Mouse (Mus musculus): ENCODE data around the gene Mapt. TPM values are rescaled to one million over a fixed set of nuclear protein-coding genes. Genes with fewer than 3 reads are reported as not detected.
A peak's percentile ranks its signal among the peaks of the same experiment; 100 is the strongest.

Mapt gene
- polyA plus RNA-seq (2015; fragmentation: Nextera tagmentation; extraction: Ambion mirVana): 11.8 and 13.6 TPM in 2 replicates

DNA sequence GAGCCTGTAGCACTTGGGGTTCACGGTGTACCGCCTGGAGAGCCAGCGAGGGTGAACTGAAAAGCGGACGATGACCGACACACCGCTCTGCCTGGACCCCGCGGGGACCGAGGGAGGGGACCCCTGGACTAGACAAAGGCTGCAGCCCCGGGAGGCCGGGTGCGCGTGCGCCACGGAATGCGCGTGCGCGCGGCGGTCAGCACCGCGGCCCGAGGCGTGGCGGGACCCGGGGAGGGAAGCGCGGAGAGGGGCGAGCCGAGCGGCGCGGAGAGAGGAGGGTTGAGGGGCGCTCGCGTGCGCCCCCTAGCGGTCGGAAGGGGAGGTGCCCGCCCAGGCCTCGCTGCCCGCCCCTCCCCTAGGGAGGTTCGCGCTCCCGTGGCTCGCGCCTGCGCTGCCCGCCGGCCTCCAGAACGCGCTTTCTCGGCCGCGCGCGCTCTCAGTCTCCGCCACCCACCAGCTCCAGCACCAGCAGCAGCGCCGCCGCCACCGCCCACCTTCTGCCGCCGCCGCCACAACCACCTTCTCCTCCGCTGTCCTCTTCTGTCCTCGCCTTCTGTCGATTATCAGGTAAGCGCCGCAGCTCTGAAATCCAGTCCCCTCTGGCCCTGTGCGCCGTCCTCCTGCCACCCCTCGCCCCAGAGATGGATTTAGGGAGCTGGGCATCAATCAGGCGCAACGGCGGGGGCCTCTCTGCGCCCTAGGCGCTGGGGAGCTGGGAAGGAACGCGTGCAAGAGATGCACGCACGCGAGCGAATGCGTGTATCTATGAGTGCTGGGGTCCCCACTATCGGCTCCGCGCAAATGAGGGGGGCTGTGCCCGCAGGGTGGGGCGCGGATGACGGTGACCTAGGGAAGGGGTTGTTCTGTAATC, at the start of gene Mapt:
TSS of gene Mapt (plus strand) at position 350 of the 871 bp plus-strand sequence.
- Histone ChIP-seq H3K9ac (ENCODE audit: low read length) (peak within 1 kb of the TSS; percentile 76), H3K4me1 (replicated peaks; ENCODE audit: control insufficient read depth, insufficient read depth, low read length) (peaks cover 13% of the 10 kb centered on the region), H3K9me3 (ENCODE audit: control insufficient read depth, low read length) (no peaks in the 10 kb centered on the region), H3K36me3 (ENCODE audit: control insufficient read depth, insufficient read depth, low read length) (no peaks in the 10 kb centered on the region), H3K27me3 (ENCODE audit: control insufficient read depth, insufficient read depth, low read depth, low read length) (peaks cover 46% of the 10 kb centered on the region), H3K4me3 (ENCODE audit: low read length) (peak within 1 kb of the TSS; percentile 72), H3K27ac (ENCODE audit: low read length) (no peak within 1 kb of the TSS), H3K4me2 (ENCODE audit: low read depth, low read length) (peak within 1 kb of the TSS; percentile 98)
- ATAC-seq (ENCODE audit: low read depth): peak; percentile 96
- WGBS: under 1% methylated on average over 76 of the region's 94 CpGs

- WGBS: 63% methylated on average over 3 of the region's 3 CpGs
- H3K9ac ChIP-seq (ENCODE audit: low read length): no peak overlapping the region
- ATAC-seq (ENCODE audit: low read depth): no peak
- H3K4me3 ChIP-seq (ENCODE audit: low read length): no peak overlapping the region
- H3K4me1 ChIP-seq (replicated peaks; ENCODE audit: control insufficient read depth, insufficient read depth, low read length): no peaks in the 10 kb centered on the region
- no peak overlapping the region for H3K27ac ChIP-seq (ENCODE audit: low read length)
- no peak overlapping the region for H3K4me2 ChIP-seq (ENCODE audit: low read depth, low read length)
- no peaks in the 10 kb centered on the region for H3K9me3 ChIP-seq (ENCODE audit: control insufficient read depth, low read length)
- H3K27me3 ChIP-seq (ENCODE audit: control insufficient read depth, insufficient read depth, low read depth, low read length): no peaks in the 10 kb centered on the region
- no peaks in the 10 kb centered on the region for H3K36me3 ChIP-seq (ENCODE audit: control insufficient read depth, insufficient read depth, low read length)
Measured at GRCm38 (mm10) chr11:104182141-104182540, 49.0 kb upstream of the Mapt start.

DNA sequence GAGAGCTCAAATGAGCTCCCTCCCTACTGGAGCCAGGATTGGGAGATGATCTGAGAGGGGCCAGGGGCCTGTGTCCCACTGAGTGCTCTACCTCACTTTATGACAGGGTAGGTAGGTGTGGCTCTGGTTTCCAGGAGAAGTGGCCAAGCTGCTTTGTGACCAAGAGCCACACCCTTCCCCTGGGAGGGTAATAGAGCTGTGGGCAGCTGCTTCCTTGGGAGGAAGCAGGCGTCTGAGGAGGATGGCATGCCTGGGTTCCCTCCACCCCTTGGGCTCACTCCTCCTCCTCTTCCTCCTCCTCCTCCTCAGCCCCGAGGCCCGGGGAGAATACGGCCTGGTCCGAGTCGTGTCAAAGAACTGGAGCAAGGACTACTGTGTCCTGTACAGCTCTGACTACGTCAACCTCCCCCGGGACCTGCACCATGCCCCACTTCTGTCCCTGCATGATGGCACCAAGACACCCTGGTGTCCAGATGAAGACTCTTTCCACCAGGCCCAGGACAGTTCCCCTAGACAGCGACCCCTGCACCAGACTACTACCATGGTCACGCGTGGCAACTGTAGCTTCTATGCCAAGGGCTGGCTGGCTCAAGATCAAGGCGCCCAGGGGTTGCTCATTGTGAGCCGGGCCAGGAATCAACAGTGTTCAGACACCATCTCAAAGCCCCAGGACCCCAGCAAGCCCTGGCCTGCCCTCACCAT, 44.9 kb upstream of the Mapt start, which contains the start of gene Sppl2c:
TSS of gene Sppl2c (plus strand) at position 193 of the 702 bp plus-strand sequence.
- WGBS: 77% methylated on average over 12 of the region's 13 CpGs
- Histone ChIP-seq H3K4me1 (replicated peaks; ENCODE audit: control insufficient read depth, insufficient read depth, low read length) (no peaks in the 10 kb centered on the region), H3K9ac (ENCODE audit: low read length) (no peak within 1 kb of the TSS), H3K4me2 (ENCODE audit: low read depth, low read length) (no peak within 1 kb of the TSS), H3K36me3 (ENCODE audit: control insufficient read depth, insufficient read depth, low read length) (no peaks in the 10 kb centered on the region), H3K4me3 (ENCODE audit: low read length) (no peak within 1 kb of the TSS), H3K9me3 (ENCODE audit: control insufficient read depth, low read length) (no peaks in the 10 kb centered on the region), H3K27ac (ENCODE audit: low read length) (no peak within 1 kb of the TSS), H3K27me3 (ENCODE audit: control insufficient read depth, insufficient read depth, low read depth, low read length) (no peaks in the 10 kb centered on the region)
- ATAC-seq (ENCODE audit: low read depth): no peak

DNA sequence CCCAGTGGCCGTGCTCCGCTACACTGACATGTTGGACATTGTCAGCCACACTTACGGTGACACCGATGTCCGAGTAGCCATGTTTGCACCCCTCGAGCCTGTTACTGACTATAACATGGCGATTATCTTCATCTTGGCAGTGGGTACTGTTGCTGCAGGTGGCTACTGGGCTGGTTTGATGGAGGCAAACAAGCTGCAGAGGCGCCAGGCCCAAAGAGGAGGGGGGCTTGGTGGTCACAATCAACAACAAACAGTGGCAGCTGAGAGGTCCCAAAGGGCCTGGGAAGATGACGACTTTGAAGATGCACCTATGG, 44.4 kb upstream of the Mapt start:
- Histone ChIP-seq H3K27me3 (ENCODE audit: control insufficient read depth, insufficient read depth, low read depth, low read length) (no peaks in the 10 kb centered on the region), H3K9ac (ENCODE audit: low read length) (no peak overlapping the region), H3K9me3 (ENCODE audit: control insufficient read depth, low read length) (no peaks in the 10 kb centered on the region), H3K4me1 (replicated peaks; ENCODE audit: control insufficient read depth, insufficient read depth, low read length) (no peaks in the 10 kb centered on the region), H3K36me3 (ENCODE audit: control insufficient read depth, insufficient read depth, low read length) (no peaks in the 10 kb centered on the region), H3K4me2 (ENCODE audit: low read depth, low read length) (no peak overlapping the region), H3K27ac (ENCODE audit: low read length) (no peak overlapping the region), H3K4me3 (ENCODE audit: low read length) (no peak overlapping the region)
- WGBS: 86% methylated on average over 9 of the region's 9 CpGs
- ATAC-seq (ENCODE audit: low read depth): no peak

DNA sequence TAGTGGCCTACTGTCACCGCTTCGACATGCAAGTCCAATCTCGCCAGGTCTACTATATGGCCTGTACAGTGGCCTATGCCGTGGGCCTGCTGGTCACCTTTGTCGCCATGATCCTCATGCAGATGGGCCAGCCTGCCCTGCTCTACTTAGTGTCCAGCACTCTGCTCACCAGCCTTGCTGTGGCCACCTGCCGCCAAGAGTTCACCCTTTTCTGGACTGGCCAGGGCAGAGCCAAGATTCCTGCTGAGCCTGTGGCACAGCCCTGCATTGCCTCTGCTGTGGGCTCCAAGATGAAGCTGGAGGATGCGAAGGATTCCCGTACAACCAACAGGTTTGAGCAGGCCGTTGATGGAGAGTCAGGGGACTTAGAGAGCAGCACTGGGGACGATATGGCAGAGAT, 43.4 kb upstream of the Mapt start:
- H3K27ac ChIP-seq (ENCODE audit: low read length): no peak overlapping the region
- no peak overlapping the region for H3K4me2 ChIP-seq (ENCODE audit: low read depth, low read length)
- H3K9me3 ChIP-seq (ENCODE audit: control insufficient read depth, low read length): no peaks in the 10 kb centered on the region
- no peaks in the 10 kb centered on the region for H3K36me3 ChIP-seq (ENCODE audit: control insufficient read depth, insufficient read depth, low read length)
- no peak overlapping the region for H3K9ac ChIP-seq (ENCODE audit: low read length)
- WGBS: 85% methylated on average over 10 of the region's 10 CpGs
- no peaks in the 10 kb centered on the region for H3K4me1 ChIP-seq (replicated peaks; ENCODE audit: control insufficient read depth, insufficient read depth, low read length)
- no peak overlapping the region for H3K4me3 ChIP-seq (ENCODE audit: low read length)
- no peaks in the 10 kb centered on the region for H3K27me3 ChIP-seq (ENCODE audit: control insufficient read depth, insufficient read depth, low read depth, low read length)
- no peak for ATAC-seq (ENCODE audit: low read depth)

GRCm38 (mm10) chr11:104190008-104190407, 41.2 kb upstream of the Mapt start:
- H3K9me3 ChIP-seq (ENCODE audit: control insufficient read depth, low read length): no peaks in the 10 kb centered on the region

GRCm38 (mm10) chr11:104195382-104195781, 35.8 kb upstream of the Mapt start:
- Histone ChIP-seq H3K4me1 (replicated peaks; ENCODE audit: control insufficient read depth, insufficient read depth, low read length) (no peaks in the 10 kb centered on the region), H3K36me3 (ENCODE audit: control insufficient read depth, insufficient read depth, low read length) (no peaks in the 10 kb centered on the region), H3K4me3 (ENCODE audit: low read length) (no peak overlapping the region), H3K4me2 (ENCODE audit: low read depth, low read length) (no peak overlapping the region), H3K27ac (ENCODE audit: low read length) (no peak overlapping the region), H3K9me3 (ENCODE audit: control insufficient read depth, low read length) (no peaks in the 10 kb centered on the region), H3K27me3 (ENCODE audit: control insufficient read depth, insufficient read depth, low read depth, low read length) (no peaks in the 10 kb centered on the region), H3K9ac (ENCODE audit: low read length) (no peak overlapping the region)
- 68% methylated on average over 11 of the region's 11 CpGs for WGBS
- ATAC-seq (ENCODE audit: low read depth): no peak

More at GRCm38 (mm10) chr11:104190008-104190407, 41.2 kb upstream of the Mapt start:
- no peak overlapping the region for H3K9ac ChIP-seq (ENCODE audit: low read length)
- H3K36me3 ChIP-seq (ENCODE audit: control insufficient read depth, insufficient read depth, low read length): no peaks in the 10 kb centered on the region
- ATAC-seq (ENCODE audit: low read depth): no peak
- no peaks in the 10 kb centered on the region for H3K4me1 ChIP-seq (replicated peaks; ENCODE audit: control insufficient read depth, insufficient read depth, low read length)
- no peak overlapping the region for H3K27ac ChIP-seq (ENCODE audit: low read length)
- H3K27me3 ChIP-seq (ENCODE audit: control insufficient read depth, insufficient read depth, low read depth, low read length): no peaks in the 10 kb centered on the region
- no peak overlapping the region for H3K4me2 ChIP-seq (ENCODE audit: low read depth, low read length)
- H3K4me3 ChIP-seq (ENCODE audit: low read length): no peak overlapping the region
- WGBS: 64% methylated on average over 2 of the region's 2 CpGs

- 11% methylated on average over 9 of the region's 9 CpGs for WGBS
- Histone ChIP-seq H3K27me3 (ENCODE audit: control insufficient read depth, insufficient read depth, low read depth, low read length) (no peaks in the 10 kb centered on the region), H3K27ac (ENCODE audit: low read length) (no peak overlapping the region), H3K9ac (ENCODE audit: low read length) (no peak overlapping the region), H3K4me2 (ENCODE audit: low read depth, low read length) (no peak overlapping the region), H3K36me3 (ENCODE audit: control insufficient read depth, insufficient read depth, low read length) (no peaks in the 10 kb centered on the region), H3K4me3 (ENCODE audit: low read length) (no peak overlapping the region), H3K4me1 (replicated peaks; ENCODE audit: control insufficient read depth, insufficient read depth, low read length) (no peaks in the 10 kb centered on the region), H3K9me3 (ENCODE audit: control insufficient read depth, low read length) (no peaks in the 10 kb centered on the region)
- ATAC-seq (ENCODE audit: low read depth): no peak
Measured at GRCm38 (mm10) chr11:104195791-104196190, 35.4 kb upstream of the Mapt start.

DNA sequence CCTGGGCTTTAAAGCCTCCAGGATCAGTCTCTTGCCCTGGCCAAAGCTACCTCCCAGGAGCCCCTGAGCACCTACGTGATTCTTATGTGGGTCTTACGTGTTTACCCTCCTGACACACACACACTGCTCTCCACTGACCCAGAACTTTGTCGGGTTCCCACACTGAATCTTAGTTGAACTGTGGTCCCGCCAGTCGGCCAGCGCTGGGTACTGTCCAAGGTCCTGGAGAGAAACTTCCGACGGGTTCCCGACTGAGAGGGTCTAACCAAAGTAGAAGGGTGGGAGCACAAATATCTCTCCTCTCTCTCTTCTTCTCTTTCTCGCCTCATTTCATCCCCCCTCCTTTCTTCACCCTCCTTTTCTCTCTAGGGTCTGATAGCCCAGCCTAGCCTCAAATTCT, 33.3 kb upstream of the Mapt start:
- no peaks in the 10 kb centered on the region for H3K36me3 ChIP-seq (ENCODE audit: control insufficient read depth, insufficient read depth, low read length)
- H3K9me3 ChIP-seq (ENCODE audit: control insufficient read depth, low read length): 0 out of 2 replicates have a peak, but pooled peaks cover 3% of the 10 kb centered on the region
- ATAC-seq (ENCODE audit: low read depth): no peak
- H3K27me3 ChIP-seq (ENCODE audit: control insufficient read depth, insufficient read depth, low read depth, low read length): no peaks in the 10 kb centered on the region
- no peak overlapping the region for H3K4me2 ChIP-seq (ENCODE audit: low read depth, low read length)
- no peak overlapping the region for H3K4me3 ChIP-seq (ENCODE audit: low read length)
- H3K27ac ChIP-seq (ENCODE audit: low read length): no peak overlapping the region
- H3K4me1 ChIP-seq (replicated peaks; ENCODE audit: control insufficient read depth, insufficient read depth, low read length): no peaks in the 10 kb centered on the region
- WGBS: 2% methylated on average over 10 of the region's 10 CpGs
- H3K9ac ChIP-seq (ENCODE audit: low read length): no peak overlapping the region

Measured in lung, embryonic 16.5 days (tissue).